Mouse (Mus musculus) common myeloid progenitor, adult 5-6 weeks (primary cell): ENCODE measurements around the gene Gm5460. TPM values are rescaled to one million over a fixed set of nuclear protein-coding genes. Genes with fewer than 3 reads are reported as not detected.

ENCODE experiments used
- ATAC-seq: replicated peaks from 2 replicates; pipeline ENCODE4 v1.8.0; 2016; ENCODE audit warnings: low read depth, mild to moderate bottlenecking, moderate TSS enrichment, inconsistent platforms; ENCODE audit not compliant: poor library complexity, severe bottlenecking
- total RNA-seq: library from RNA; stranded (forward); fragments of 200-1000, 187-1606 nt; gene quantifications from 2 replicates; pipeline ENCODE4 v1.2.3, GENCODE M21; 2017

Gene Gm5460
- total RNA-seq: not detected in 2 replicates

GRCm38 (mm10) chr14:34016381-34016780 lies at the start of gene Gm5460:
Gm5460 (plus strand) TSS chr14:34016758.
- ATAC-seq: no peak

- no peak for ATAC-seq
Measured at GRCm38 (mm10) chr14:33972679-33973078, 43.9 kb upstream of the Gm5460 start.

GRCm38 (mm10) chr14:33974752-33975151 lies 41.8 kb upstream of the Gm5460 start:
- ATAC-seq: no peak

- ATAC-seq: no peak
Measured at GRCm38 (mm10) chr14:33977748-33978147, 38.8 kb upstream of the Gm5460 start.

GRCm38 (mm10) chr14:33978604-33979059 lies 37.9 kb upstream of the Gm5460 start, which contains the start of gene Zfp488:
Zfp488 (minus strand) TSS chr14:33978764.
- ATAC-seq: no peak

GRCm38 (mm10) chr14:33989201-33989600 lies 27.4 kb upstream of the Gm5460 start:
- no peak for ATAC-seq

GRCm38 (mm10) chr14:33991971-33992370 lies 24.6 kb upstream of the Gm5460 start:
- no peak for ATAC-seq

GRCm38 (mm10) chr14:33993051-33993450 lies 23.5 kb upstream of the Gm5460 start:
- ATAC-seq: no peak

GRCm38 (mm10) chr14:33993521-33994289 lies 22.9 kb upstream of the Gm5460 start:
- no peak for ATAC-seq

- ATAC-seq: no peak
Measured at GRCm38 (mm10) chr14:33997427-33997826, 19.1 kb upstream of the Gm5460 start.

GRCm38 (mm10) chr14:34000076-34000475 lies 16.5 kb upstream of the Gm5460 start:
- ATAC-seq: no peak

- ATAC-seq: no peak
Measured at GRCm38 (mm10) chr14:34001445-34001844, 15.1 kb upstream of the Gm5460 start.

GRCm38 (mm10) chr14:34002358-34002757 lies 14.2 kb upstream of the Gm5460 start:
- no peak for ATAC-seq

- no peak for ATAC-seq
Measured at GRCm38 (mm10) chr14:34015063-34015462, 1.5 kb upstream of the Gm5460 start, which contains the start of gene Gm30083. Gm30083 (minus strand) TSS chr14:34015182.

- no peak for ATAC-seq
Measured at GRCm38 (mm10) chr14:34016938-34017337, 380 bp downstream of the Gm5460 start.

GRCm38 (mm10) chr14:34026710-34027109 lies 10.2 kb downstream of the Gm5460 start:
- ATAC-seq: no peak

GRCm38 (mm10) chr14:34033841-34034610 lies 17.5 kb downstream of the Gm5460 start:
- ATAC-seq: no peak

GRCm38 (mm10) chr14:34041241-34041640 lies 24.7 kb downstream of the Gm5460 start:
- ATAC-seq: no peak

- no peak for ATAC-seq
Measured at GRCm38 (mm10) chr14:34043341-34043740, 26.8 kb downstream of the Gm5460 start.

- ATAC-seq: no peak
Measured at GRCm38 (mm10) chr14:34050101-34050779, 33.7 kb downstream of the Gm5460 start.
